Mouse (Mus musculus) gastrocnemius, adult 2 months (tissue): ENCODE results near the gene Fgfr2. TPM values are rescaled to one million over a fixed set of nuclear protein-coding genes. Genes with fewer than 3 reads are reported as not detected.
"Not testable (repeated sequence)": the region's sequence is repeated elsewhere in the genome, so short reads cannot be mapped to it uniquely, and the experiment has no call there.

Experiments used
- DNase-seq: peaks from one replicate; pipeline ENCODE4 v3.0.0; 2022
- H3K27ac ChIP-seq: fragments of 200-600 bp; 2 replicates; pipeline ENCODE4 v1.8.1; 2022; ENCODE audit warnings: mild to moderate bottlenecking
- H3K4me3 ChIP-seq: fragments of 200-600 bp; 2 replicates; pipeline ENCODE4 v1.8.1; 2022; ENCODE audit warnings: mild to moderate bottlenecking, moderate library complexity
- CTCF ChIP-seq: fragments of 200-600 bp; IDR thresholded peaks from 2 replicates; pipeline ENCODE4 v1.8.1; 2022; ENCODE audit warnings: antibody characterized with exemption, mild to moderate bottlenecking, moderate library complexity
- intact Hi-C: fragments of 180-260 bp; cut with DNase I; formaldehyde crosslinking; loops from one replicate; pipeline ENCODE4 v1.15.1; 2025
- total RNA-seq, 2 experiments: library from RNA; stranded (reverse); gene quantifications; 2 replicates each; pipeline ENCODE4 v1.2.3; 2021

Gene Fgfr2
- total RNA-seq, 2 experiments from 2014 or later = 0.15 to 0.33 TPM

- H3K4me3 ChIP-seq = no peak overlapping the region
- no peak overlapping the region for H3K27ac ChIP-seq
- DNase-seq = peak; percentile 22
- peak; percentile 51 for TF ChIP-seq CTCF
- intact Hi-C loops = loop anchor here (1.0 kb wide), 1 partner anchor 450 kb away; no protein-coding TSS in a partner anchor
Observed at GRCm38 (mm10) chr7:131432244-131432643, 1690.9 kb downstream of the Fgfr2 start.

- H3K4me3 ChIP-seq = no peak overlapping the region
- no peak overlapping the region for H3K27ac ChIP-seq
- no peak for TF ChIP-seq CTCF
- intact Hi-C loops = no loop called here
- DNase-seq = no peak
Observed at GRCm38 (mm10) chr7:131427331-131427730, 1695.8 kb downstream of the Fgfr2 start.

- no peak for TF ChIP-seq CTCF
- no peak for DNase-seq
- no peak overlapping the region for H3K4me3 ChIP-seq
- intact Hi-C loops = no loop called here
- no peak overlapping the region for H3K27ac ChIP-seq
Observed at GRCm38 (mm10) chr7:131424912-131425311, 1698.2 kb downstream of the Fgfr2 start.

GRCm38 (mm10) chr7:131417605-131418004 lies 1705.5 kb downstream of the Fgfr2 start:
- no peak overlapping the region for H3K27ac ChIP-seq
- intact Hi-C loops = loop anchor here (10.0 kb wide), 1 partner anchor 137 kb away; no protein-coding TSS in a partner anchor
- TF ChIP-seq CTCF = no peak

GRCm38 (mm10) chr7:131416742-131417141 lies 1706.4 kb downstream of the Fgfr2 start:
- H3K4me3 ChIP-seq, DNase-seq, H3K27ac ChIP-seq: not testable (repeated sequence)
- intact Hi-C loops = loop anchor here (10.0 kb wide), 1 partner anchor 138 kb away; no protein-coding TSS in a partner anchor

More at GRCm38 (mm10) chr7:131417605-131418004, 1705.5 kb downstream of the Fgfr2 start:
- no peak overlapping the region for H3K4me3 ChIP-seq
- no peak for DNase-seq

GRCm38 (mm10) chr7:131411941-131412270 lies 1711.2 kb downstream of the Fgfr2 start:
- intact Hi-C loops = loop anchor here (2.0 to 10.0 kb wide), 2 partner anchors 49 to 143 kb away; partner anchors contain the start of gene 2310057M21Rik
- no peak for DNase-seq
- Histone ChIP-seq H3K27ac (no peak overlapping the region; the same call in 1 of the 2 replicates), H3K4me3 (peak overlapping the region; percentile 74)
- no peak for TF ChIP-seq CTCF

- Histone ChIP-seq H3K27ac (peak overlapping the region; percentile 96), H3K4me3 (peak overlapping the region; percentile 74)
- peak; percentile 27 for DNase-seq
- intact Hi-C loops = loop anchor here (2.0 to 10.0 kb wide), 2 partner anchors 49 to 143 kb away; partner anchors contain the start of gene 2310057M21Rik
- TF ChIP-seq CTCF = no peak
Observed at GRCm38 (mm10) chr7:131411221-131411940, 1711.8 kb downstream of the Fgfr2 start.

- TF ChIP-seq CTCF = no peak
- H3K27ac ChIP-seq = peak within 1 kb of the TSS; percentile 96
- intact Hi-C loops = loop anchor here (2.0 to 10.0 kb wide), 2 partner anchors 48 to 144 kb away; partner anchors contain the start of gene 2310057M21Rik
- peak; percentile 100 for DNase-seq
- H3K4me3 ChIP-seq = peak within 1 kb of the TSS; percentile 74
Observed at GRCm38 (mm10) chr7:131410416-131411058, 1712.6 kb downstream of the Fgfr2 start, which contains the start of the genes Ikzf5 and Acadsb. Ikzf5 (minus strand) TSS chr7:131410521. Acadsb (plus strand) TSS chr7:131410601.

GRCm38 (mm10) chr7:131409988-131410385 lies 1713.2 kb downstream of the Fgfr2 start:
- Histone ChIP-seq H3K27ac (peak overlapping the region; percentile 96), H3K4me3 (peak overlapping the region; percentile 74)
- intact Hi-C loops = loop anchor here (2.0 to 10.0 kb wide), 2 partner anchors 47 to 145 kb away; partner anchors contain the start of gene 2310057M21Rik
- TF ChIP-seq CTCF = no peak
- no peak for DNase-seq

GRCm38 (mm10) chr7:131409321-131409987 lies 1713.7 kb downstream of the Fgfr2 start:
- H3K4me3 ChIP-seq = peak overlapping the region; percentile 74
- H3K27ac ChIP-seq = peak overlapping the region; percentile 96
- no peak for TF ChIP-seq CTCF
- DNase-seq = no peak
- intact Hi-C loops = no loop called here

- H3K4me3 ChIP-seq, H3K27ac ChIP-seq, DNase-seq, intact Hi-C loops: not testable (repeated sequence)
Observed at GRCm38 (mm10) chr7:131391761-131392160, 1731.4 kb downstream of the Fgfr2 start.

GRCm38 (mm10) chr7:131371880-131372651 lies 1751.1 kb downstream of the Fgfr2 start:
- peak overlapping the region; percentile 88 for H3K4me3 ChIP-seq

More at GRCm38 (mm10) chr7:131371880-131372651, 1751.1 kb downstream of the Fgfr2 start:
- intact Hi-C loops = no loop called here
- TF ChIP-seq CTCF = no peak
- no peak for DNase-seq
- peak overlapping the region; percentile 97 for H3K27ac ChIP-seq
